Mouse (Mus musculus) neural tube, embryonic 13.5 days (tissue): ENCODE measurements around the gene Adra2c. TPM values are rescaled to one million over a fixed set of nuclear protein-coding genes. Genes with fewer than 3 reads are reported as not detected.
A peak's percentile ranks its signal among the peaks of the same experiment; 100 is the strongest.

Experiments used
- ATAC-seq: fragments of 200-750 bp; cut with Nextera tagmentation; 2 replicates; pipeline ENCODE4 v1.8.0; 2017; ENCODE audit warnings: low read depth, mild to moderate bottlenecking, moderate TSS enrichment, moderate library complexity
- H3K27ac ChIP-seq: fragments of 300-500 bp; sonication (generic); replicated peaks from 2 replicates; pipeline ENCODE4 v1.5.1; 2015; ENCODE audit warnings: moderate library complexity, mild to moderate bottlenecking, inconsistent platforms
- H3K27me3 ChIP-seq: fragments of 300-500 bp; sonication (generic); 2 replicates; pipeline ENCODE4 v1.6.1; 2015; ENCODE audit warnings: mild to moderate bottlenecking, inconsistent platforms
- H3K36me3 ChIP-seq: fragments of 300-500 bp; sonication (generic); 2 replicates; pipeline ENCODE4 v1.6.1; 2015; ENCODE audit warnings: mild to moderate bottlenecking, inconsistent platforms
- H3K4me1 ChIP-seq: fragments of 300-500 bp; sonication (generic); replicated peaks from 2 replicates; pipeline ENCODE4 v1.6.1; 2015; ENCODE audit warnings: inconsistent platforms
- H3K4me2 ChIP-seq: fragments of 300-500 bp; sonication (generic); 2 replicates; pipeline ENCODE4 v1.6.1; 2015; ENCODE audit warnings: inconsistent platforms, mild to moderate bottlenecking, moderate library complexity
- H3K4me3 ChIP-seq: fragments of 300-500 bp; sonication (generic); 2 replicates; pipeline ENCODE4 v1.5.1; 2015; ENCODE audit warnings: mild to moderate bottlenecking, inconsistent platforms
- H3K9ac ChIP-seq: fragments of 300-500 bp; sonication (generic); 2 replicates; pipeline ENCODE4 v1.6.1; 2015; ENCODE audit warnings: moderate library complexity, mild to moderate bottlenecking, inconsistent platforms
- H3K9me3 ChIP-seq: fragments of 300-500 bp; sonication (generic); 2 replicates; pipeline ENCODE4 v1.6.1; 2016; ENCODE audit warnings: inconsistent platforms
- WGBS: fragments of 180-500 bp; shearing (Covaris S2); methylation state at CpG from one replicate; pipeline ENCODE4 v1.1.7; 2015; 5-methylcytosine and 5-hydroxymethylcytosine counted together
- polyA plus RNA-seq: library from polyadenylated mRNA; unstranded; fragments of >200 nt; fragmentation: Nextera tagmentation; extraction: Ambion mirVana; gene quantifications from 2 replicates; pipeline ENCODE4 v1.2.1, GENCODE M21; 2015

Adra2c gene
- polyA plus RNA-seq, 1 experiment from 2014 or later = 0.89 TPM

DNA sequence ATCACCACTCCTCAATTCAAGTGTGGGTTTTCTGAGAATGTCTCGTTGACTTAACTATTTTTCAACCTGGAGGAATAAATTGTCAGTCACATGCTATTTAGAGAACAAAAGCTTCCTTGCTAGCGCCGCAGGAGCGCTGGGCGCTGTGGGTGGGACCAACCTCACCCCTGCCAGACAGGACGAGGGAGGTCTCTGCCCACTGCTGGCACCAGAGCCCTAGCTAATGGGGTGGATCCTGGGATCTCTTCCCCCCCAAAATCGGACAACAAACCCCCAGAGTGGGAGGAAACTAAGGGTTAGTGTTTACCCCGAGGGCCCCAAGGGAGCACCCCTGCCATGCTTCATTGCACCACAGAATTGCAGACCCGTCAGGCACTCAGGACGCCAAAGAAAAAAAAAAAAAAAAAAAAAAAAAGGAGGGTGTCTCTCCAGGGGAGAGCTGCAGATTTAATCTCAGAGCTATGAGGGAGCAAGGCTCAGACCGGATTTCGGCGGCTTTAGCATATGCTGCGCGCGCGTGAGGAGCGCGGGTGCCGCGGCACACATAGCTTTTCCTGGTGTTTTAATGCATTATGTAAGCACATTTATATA is 35.2 kb downstream of the Adra2c start:
- under 1% methylated on average over 21 of the region's 21 CpGs for WGBS
- peak overlapping the region; percentile 57 for H3K4me2 ChIP-seq
- peak overlapping the region; percentile 23; the same call in 1 of the 2 replicates for H3K27ac ChIP-seq
- H3K4me1 ChIP-seq = peaks cover 19% of the 10 kb centered on the region
- peaks cover 13% of the 10 kb centered on the region for H3K27me3 ChIP-seq
- H3K36me3 ChIP-seq = no peaks in the 10 kb centered on the region
- H3K9ac ChIP-seq = peak overlapping the region; percentile 63
- peak; percentile 76 for ATAC-seq
- no peaks in the 10 kb centered on the region for H3K9me3 ChIP-seq
- H3K4me3 ChIP-seq = peak overlapping the region; percentile 31

GRCm38 (mm10) chr5:35313826-35314586 is 35.9 kb downstream of the Adra2c start:
- Histone ChIP-seq H3K36me3 (no peaks in the 10 kb centered on the region), H3K4me1 (peaks cover 19% of the 10 kb centered on the region), H3K9me3 (no peaks in the 10 kb centered on the region), H3K4me3 (peak overlapping the region; percentile 31), H3K9ac (peak overlapping the region; percentile 63), H3K27me3 (peaks cover 13% of the 10 kb centered on the region), H3K4me2 (peak overlapping the region; percentile 57), H3K27ac (peak overlapping the region; percentile 23; the same call in 1 of the 2 replicates)
- 16% methylated on average over 18 of the region's 18 CpGs for WGBS
- peak; percentile 55 for ATAC-seq

- Histone ChIP-seq H3K36me3 (no peaks in the 10 kb centered on the region), H3K9me3 (no peaks in the 10 kb centered on the region), H3K27me3 (peaks cover 13% of the 10 kb centered on the region), H3K4me3 (no peak overlapping the region), H3K27ac (no peak overlapping the region), H3K9ac (no peak overlapping the region), H3K4me2 (no peak overlapping the region), H3K4me1 (peaks cover 19% of the 10 kb centered on the region)
- WGBS = 56% methylated on average over 3 of the region's 3 CpGs
- 0 out of 2 replicates have a peak, but pooled peaks have one; percentile 10 for ATAC-seq
Measured at GRCm38 (mm10) chr5:35314629-35315028, 36.5 kb downstream of the Adra2c start.

GRCm38 (mm10) chr5:35315204-35315603 is 37.1 kb downstream of the Adra2c start:
- Histone ChIP-seq H3K4me2 (no peak overlapping the region), H3K4me3 (no peak overlapping the region), H3K27ac (no peak overlapping the region), H3K4me1 (peaks cover 19% of the 10 kb centered on the region), H3K9me3 (no peaks in the 10 kb centered on the region), H3K27me3 (peaks cover 13% of the 10 kb centered on the region), H3K36me3 (no peaks in the 10 kb centered on the region), H3K9ac (no peak overlapping the region)
- WGBS = 91% methylated on average over 3 of the region's 3 CpGs
- ATAC-seq = no peak

- no peaks in the 10 kb centered on the region for H3K4me1 ChIP-seq
- WGBS = 83% methylated on average over 2 of the region's 2 CpGs
- no peak overlapping the region for H3K4me2 ChIP-seq
- H3K27ac ChIP-seq = no peak overlapping the region
- H3K36me3 ChIP-seq = no peaks in the 10 kb centered on the region
- H3K4me3 ChIP-seq = no peak overlapping the region
- no peak for ATAC-seq
- no peaks in the 10 kb centered on the region for H3K9me3 ChIP-seq
- no peak overlapping the region for H3K9ac ChIP-seq
- no peaks in the 10 kb centered on the region; the same call in 1 of the 2 replicates for H3K27me3 ChIP-seq
Measured at GRCm38 (mm10) chr5:35320650-35321049, 42.5 kb downstream of the Adra2c start.

DNA sequence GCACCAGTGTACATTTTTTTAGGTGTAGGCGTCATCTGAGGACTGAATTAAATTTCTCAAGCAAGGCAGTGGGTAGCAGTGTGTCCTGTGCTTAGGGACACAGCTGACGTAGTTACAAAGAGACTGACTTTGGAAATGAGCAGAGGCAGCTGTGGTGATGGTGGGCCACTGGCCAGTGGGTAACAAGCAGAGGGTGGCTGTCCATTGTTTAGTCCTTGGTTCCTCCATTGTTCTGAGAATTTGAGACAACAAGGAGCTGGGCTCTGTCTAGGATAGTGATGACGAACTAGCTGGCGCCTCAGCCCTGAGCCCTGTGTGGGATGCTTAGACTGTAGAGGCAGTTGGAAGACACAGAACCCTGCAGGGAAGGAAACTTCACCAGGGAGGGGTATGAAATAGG is 52.7 kb downstream of the Adra2c start:
- WGBS = 82% methylated on average over 4 of the region's 4 CpGs
- no peaks in the 10 kb centered on the region for H3K9me3 ChIP-seq
- H3K9ac ChIP-seq = no peak overlapping the region
- 0 out of 2 replicates have a peak, but pooled peaks cover 4% of the 10 kb centered on the region for H3K27me3 ChIP-seq
- H3K4me3 ChIP-seq = no peak overlapping the region
- no peak for ATAC-seq
- no peak overlapping the region for H3K4me2 ChIP-seq
- H3K27ac ChIP-seq = no peak overlapping the region
- no peaks in the 10 kb centered on the region for H3K36me3 ChIP-seq
- no peaks in the 10 kb centered on the region for H3K4me1 ChIP-seq

Other genes with a start within 250 kb of the Adra2c start
- gene Hgfac, start 236.8 kb upstream of the Adra2c start, polyA plus RNA-seq = 0.84 TPM in 1 of 2 replicates, not detected in the other
- 3.7 and 4.5 TPM in 2 replicates for gene Dok7, start 221.6 kb upstream of the Adra2c start, polyA plus RNA-seq
- 136 and 148 TPM in 2 replicates for gene Lrpap1, start 172.6 kb upstream of the Adra2c start, polyA plus RNA-seq
- 8.7 and 12.3 TPM in 2 replicates for gene Hmx1, start 110.8 kb downstream of the Adra2c start, polyA plus RNA-seq
- 2.3 and 2.9 TPM in 2 replicates for gene Cpz, start 247.4 kb downstream of the Adra2c start, polyA plus RNA-seq